Comparison of ENCODE assay signal across 8 mouse cellular contexts in the genomic region with DNA sequence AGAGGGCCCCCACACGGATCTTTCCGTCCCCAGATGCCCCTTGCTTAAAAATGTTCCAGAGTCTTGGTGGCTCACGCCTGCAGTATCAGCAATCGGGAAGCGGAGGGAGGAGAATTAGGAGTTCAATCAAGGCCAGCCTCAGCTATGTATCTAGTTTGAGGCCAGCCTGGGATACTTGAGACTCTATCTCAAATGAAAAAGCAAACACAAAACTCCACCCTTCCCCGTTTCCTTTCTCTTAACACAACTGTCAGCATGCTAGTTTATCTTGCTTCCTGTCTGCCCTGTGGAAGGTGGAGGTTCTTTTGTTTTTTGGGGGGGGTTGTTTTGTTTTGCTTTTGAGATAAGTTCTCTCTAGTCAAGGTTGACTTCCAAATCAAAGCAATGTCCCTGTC. TPM values are rescaled to one million over a fixed set of nuclear protein-coding genes. Genes with fewer than 3 reads are reported as not detected.
DNase-seq lines count a peak whose midpoint lies in the region; ATAC-seq and TF ChIP-seq lines count a peak whose summit lies in the region.

No protein-coding gene starts in this region.

- H3K4me3 ChIP-seq in layer of hippocampus, adult 2 months, result peak overlapping the region; percentile 55; the same call in 1 of the 2 replicates
- H3K4me3 ChIP-seq in forebrain, embryonic 13.5 days, result peak overlapping the region; percentile 39; the same call in 1 of the 2 replicates
- peak overlapping the region; percentile 38; the same call in 1 of the 2 replicates for H3K4me3 ChIP-seq in limb, embryonic 12.5 days (replicated peaks)
- no peak overlapping the region for H3K4me3 ChIP-seq in neural tube, embryonic 14.5 days (ENCODE audit: low read depth, low read length)

- no peaks in the 10 kb centered on the region; the same call in 1 of the 2 replicates for H3K27me3 ChIP-seq in forebrain, embryonic 13.5 days
- H3K27me3 ChIP-seq in limb, embryonic 12.5 days, result peaks cover 10% of the 10 kb centered on the region; the same call in 1 of the 2 replicates
- no peaks in the 10 kb centered on the region; the same call in 1 of the 2 replicates for H3K27me3 ChIP-seq in neural tube, embryonic 14.5 days (ENCODE audit: control insufficient read depth, insufficient read depth, low read length)

- no peaks in the 10 kb centered on the region for H3K36me3 ChIP-seq in forebrain, embryonic 13.5 days (ENCODE audit: poor library complexity, severe bottlenecking)
- H3K36me3 ChIP-seq in limb, embryonic 12.5 days, result no peaks in the 10 kb centered on the region
- H3K36me3 ChIP-seq in neural tube, embryonic 14.5 days (ENCODE audit: control insufficient read depth, insufficient read depth, low read length), result no peaks in the 10 kb centered on the region

- WGBS in forebrain, embryonic 13.5 days, result 48% methylated on average over 6 of the region's 6 CpGs
- WGBS in limb, embryonic 12.5 days, result 44% methylated on average over 6 of the region's 6 CpGs
- 44% methylated on average over 6 of the region's 6 CpGs for WGBS in neural tube, embryonic 14.5 days

- H3K27ac ChIP-seq in layer of hippocampus, adult 2 months, result no peak overlapping the region
- no peak overlapping the region for H3K27ac ChIP-seq in forebrain, embryonic 13.5 days
- H3K27ac ChIP-seq in limb, embryonic 12.5 days, result no peak overlapping the region
- H3K27ac ChIP-seq in neural tube, embryonic 14.5 days (ENCODE audit: low read depth, low read length), result no peak overlapping the region

- H3K4me1 ChIP-seq in forebrain, embryonic 13.5 days, result peaks cover 5% of the 10 kb centered on the region; the same call in 1 of the 2 replicates
- H3K4me1 ChIP-seq in limb, embryonic 12.5 days (replicated peaks), result peaks cover 5% of the 10 kb centered on the region; the same call in 1 of the 2 replicates
- no peaks in the 10 kb centered on the region for H3K4me1 ChIP-seq in neural tube, embryonic 14.5 days (ENCODE audit: control insufficient read depth, insufficient read depth, low read length)

- no peaks in the 10 kb centered on the region for H3K9me3 ChIP-seq in forebrain, embryonic 13.5 days (replicated peaks)
- no peaks in the 10 kb centered on the region for H3K9me3 ChIP-seq in limb, embryonic 12.5 days
- no peaks in the 10 kb centered on the region for H3K9me3 ChIP-seq in neural tube, embryonic 14.5 days (ENCODE audit: control insufficient read depth, low read length)

- no peak for DNase-seq in layer of hippocampus, adult 2 months (ENCODE audit: low spot score in 2 of 2)
- DNase-seq in layer of hippocampus, postnatal 14 days (ENCODE audit: low spot score in 2 of 2), result no peak
- no peak for DNase-seq in layer of hippocampus, adult 8-10 months (ENCODE audit: low spot score in 2 of 2)
- no peak for DNase-seq in layer of hippocampus, adult 9-10 months (ENCODE audit: low spot score)
- no peak for DNase-seq in urinary bladder, adult 2 months (ENCODE audit: low spot score)

- no peak for ATAC-seq in forebrain, embryonic 13.5 days
- no peak for ATAC-seq in limb, embryonic 12.5 days (ENCODE audit: insufficient number of reproducible peaks, insufficient read depth, low FRiP score, low TSS enrichment, low read depth)
- no peak for ATAC-seq in neural tube, embryonic 14.5 days (ENCODE audit: low read depth)

- H3K4me2 ChIP-seq in forebrain, embryonic 13.5 days, result peak overlapping the region; percentile 69
- peak overlapping the region; percentile 68 for H3K4me2 ChIP-seq in limb, embryonic 12.5 days
- peak overlapping the region; percentile 44; the same call in 1 of the 2 replicates for H3K4me2 ChIP-seq in neural tube, embryonic 14.5 days (ENCODE audit: low read depth, low read length)

- no peak for TF ChIP-seq CTCF in layer of hippocampus, adult 2 months (conservative IDR thresholded peaks at IDR 0.05)

- no peak overlapping the region for H3K9ac ChIP-seq in forebrain, embryonic 13.5 days
- H3K9ac ChIP-seq in limb, embryonic 12.5 days (replicated peaks), result 0 out of 2 replicates have a peak overlapping the region, but pooled peaks have one; percentile 12
- no peak overlapping the region for H3K9ac ChIP-seq in neural tube, embryonic 14.5 days (replicated peaks; ENCODE audit: low read depth, low read length)

RNA-seq across cellular contexts. Expression of gene Adgre5, which starts 32.3 kb away (rescaled TPM):
- total RNA-seq in layer of hippocampus, adult 2 months (2021), result 10 to 100 TPM in 1 of 2 experiments, 1 to 10 TPM in 1; 8.1 to 12.4 TPM
- total RNA-seq in layer of hippocampus, postnatal 14 days (2021), result 10 to 100 TPM; 11.9 to 12.6 TPM
- polyA plus RNA-seq in forebrain, embryonic 13.5 days (2015; fragmentation: Nextera tagmentation; extraction: Ambion mirVana), result 6.7 and 7.2 TPM in 2 replicates
- 24.2 and 28.0 TPM in 2 replicates for polyA plus RNA-seq in limb, embryonic 12.5 days (2016; fragmentation: Nextera tagmentation; extraction: Ambion mirVana)
- polyA plus RNA-seq in neural tube, embryonic 14.5 days (2014; fragmentation: Nextera tagmentation; extraction: Ambion mirVana), result 8.8 and 13.5 TPM in 2 replicates
- 10 to 100 TPM in 3 of 4 experiments, 1 to 10 TPM in 1; 9.9 to 13.4 (median 10.4) TPM for total RNA-seq in layer of hippocampus, adult 8-10 months (2022)
- 119 and 129 TPM in 2 replicates for polyA plus RNA-seq in urinary bladder, adult 2 months (2012; rRNA removed)

RNA-seq across cellular contexts. Expression of gene Ddx39, which starts 58.5 kb away (rescaled TPM):
- 10 to 100 TPM; 17.9 to 20.4 TPM for total RNA-seq in layer of hippocampus, adult 2 months (2021)
- total RNA-seq in layer of hippocampus, postnatal 14 days (2021), result 10 to 100 TPM; 17.9 to 19.2 TPM
- polyA plus RNA-seq in forebrain, embryonic 13.5 days (2015; fragmentation: Nextera tagmentation; extraction: Ambion mirVana), result 183 and 200 TPM in 2 replicates
- polyA plus RNA-seq in limb, embryonic 12.5 days (2016; fragmentation: Nextera tagmentation; extraction: Ambion mirVana), result 155 and 164 TPM in 2 replicates
- 82.6 and 83.3 TPM in 2 replicates for polyA plus RNA-seq in neural tube, embryonic 14.5 days (2014; fragmentation: Nextera tagmentation; extraction: Ambion mirVana)
- 10 to 100 TPM; 17.4 to 19.4 (median 19.0) TPM for total RNA-seq in layer of hippocampus, adult 8-10 months (2022)
- polyA plus RNA-seq in urinary bladder, adult 2 months (2012; rRNA removed), result 24.8 and 36.4 TPM in 2 replicates
